Mouse (Mus musculus): ENCODE measurements around the gene Hps3.

DNA sequence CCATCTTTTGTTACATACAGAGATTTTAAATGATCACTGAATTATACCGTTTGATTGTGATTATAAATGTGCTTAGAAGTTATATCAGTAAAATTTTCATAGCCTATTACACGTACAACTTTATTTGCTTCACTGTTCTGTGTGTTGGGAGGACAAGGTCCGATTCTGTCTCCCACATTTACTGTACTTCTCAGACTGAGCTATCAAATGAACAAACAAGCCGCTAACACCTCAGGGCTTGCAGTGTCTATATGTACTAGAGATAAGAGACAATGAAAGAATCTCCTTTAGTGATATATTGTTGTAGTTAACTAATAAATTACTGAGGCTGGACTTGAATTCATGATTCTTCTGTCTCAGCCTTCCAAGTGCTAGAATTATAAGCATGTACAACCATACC, 27.8 kb downstream of the Hps3 start:
- TF ChIP-seq EP300 (IDR thresholded peaks at IDR 0.05; ENCODE audit: low read depth in 1 of 2, low read length in 2 of 2) (no peak), POLR2A (IDR thresholded peaks at IDR 0.05; ENCODE audit: control insufficient read depth in 1 of 2, insufficient read depth in 1 of 2, low read depth in 1 of 2, low read length in 2 of 2, poor library complexity in 1 of 2) (no peak), RAD21 (IDR thresholded peaks at IDR 0.05; ENCODE audit: low read depth, low read length) (no peak), GABPA (IDR thresholded peaks at IDR 0.05; ENCODE audit: low read depth, low read length) (no peak), POLR2AphosphoS2 (IDR thresholded peaks at IDR 0.05; ENCODE audit: low read length) (no peak), CTCF (IDR thresholded peaks at IDR 0.05 in 2 of 3, conservative IDR thresholded peaks at IDR 0.05 in 1 of 3; ENCODE audit: control insufficient read depth in 1 of 3, insufficient read depth in 1 of 3, low read depth in 2 of 3, low read length in 3 of 3, poor library complexity in 1 of 3, severe bottlenecking in 1 of 3) (no peak), E2F4 (IDR thresholded peaks at IDR 0.05; ENCODE audit: borderline replicate concordance, low read depth, low read length) (no peak), CHD1 (IDR thresholded peaks at IDR 0.05; ENCODE audit: low read depth, low read length) (no peak)

Measured in MEL (cell line).